Mouse (Mus musculus) E14TG2a.4 (cell line): ENCODE measurements around the gene Fbf1.

Source experiments
- CTCF ChIP-seq: conservative IDR thresholded peaks from 2 replicates; pipeline ENCODE4 v1.5.1; 2014; ENCODE audit warnings: low read length
- NANOG ChIP-seq: IDR thresholded peaks from 2 replicates; pipeline ENCODE4 v1.6.1; 2014; ENCODE audit warnings: borderline replicate concordance, low read length, mixed read lengths

DNA sequence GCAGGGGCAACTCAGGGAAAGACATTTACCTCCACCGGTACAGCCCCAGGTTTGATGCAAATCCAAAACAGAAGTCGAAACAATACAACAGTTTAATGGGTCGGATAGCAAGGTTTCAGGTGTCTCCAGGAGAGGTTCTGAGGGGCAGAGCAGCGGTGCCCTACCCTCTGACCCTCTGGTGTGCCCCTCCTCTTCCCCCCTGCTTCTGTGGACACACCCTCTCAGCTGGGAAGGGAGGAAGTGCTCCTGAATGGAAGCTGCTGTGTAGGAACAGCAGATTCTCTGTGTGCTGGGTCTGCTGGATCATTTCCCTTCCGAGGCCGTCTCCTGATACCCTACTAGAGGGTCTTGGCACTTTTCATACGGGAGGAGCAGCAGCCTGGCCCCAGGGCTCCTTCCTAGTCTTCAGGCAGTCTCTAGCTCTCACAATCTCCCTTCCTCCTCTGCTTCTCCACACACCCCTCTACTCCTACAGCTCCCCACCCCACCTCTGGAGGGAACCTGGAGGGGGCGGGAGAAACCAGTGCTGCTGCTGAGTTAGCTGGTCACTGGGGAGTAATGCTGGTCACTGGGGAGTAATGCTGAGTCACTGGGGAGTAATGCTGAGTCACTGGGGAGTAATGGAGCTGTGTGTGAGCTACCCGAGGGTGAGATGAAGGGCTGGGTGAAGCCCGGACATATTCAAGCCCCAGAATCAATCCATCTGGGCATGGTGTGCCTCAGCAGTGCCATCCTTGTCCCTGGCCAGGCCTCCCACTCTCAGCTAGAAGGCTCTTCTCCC, 25.6 kb downstream of the Fbf1 start:
- TF ChIP-seq CTCF, result no peak
- no peak for TF ChIP-seq NANOG
